Mouse (Mus musculus) small intestine, adult 2 months (tissue): ENCODE measurements at regions not wholly inside any gene's neighbourhood (a gene's known extent, or its start where the extent isn't known, plus 50 kb on each side); places are given as distances from the start of the nearest gene placed in this dataset.

Experiments used
- H3K27ac ChIP-seq: fragments of 200-500 bp; 2 replicates; pipeline ENCODE4 v1.5.1; 2012; ENCODE audit warnings: low read depth, low read length, control low read depth, inconsistent platforms; ENCODE audit not compliant: insufficient read depth
- H3K27me3 ChIP-seq: fragments of 200-500 bp; 2 replicates; pipeline ENCODE4 v1.6.1; 2012; ENCODE audit warnings: mild to moderate bottlenecking, moderate library complexity, low read length, inconsistent platforms; ENCODE audit not compliant: control insufficient read depth, insufficient read depth
- H3K36me3 ChIP-seq: fragments of 200-500 bp; 2 replicates; pipeline ENCODE4 v1.6.1; 2012; ENCODE audit warnings: mild to moderate bottlenecking, low read length, control low read depth, inconsistent platforms; ENCODE audit not compliant: control insufficient read depth, insufficient read depth
- H3K4me1 ChIP-seq: fragments of 200-500 bp; 2 replicates; pipeline ENCODE4 v1.6.1; 2012; ENCODE audit warnings: low read length, inconsistent platforms, mixed read lengths; ENCODE audit not compliant: control insufficient read depth, insufficient read depth, insufficient read length
- H3K4me3 ChIP-seq: fragments of 200-500 bp; 2 replicates; pipeline ENCODE4 v1.5.1; 2012; ENCODE audit warnings: low read depth, mild to moderate bottlenecking, control low read depth, inconsistent platforms, low read length, moderate library complexity
- CTCF ChIP-seq: fragments of 200-500 bp; IDR thresholded peaks from 2 replicates; pipeline ENCODE4 v1.5.1; 2012; ENCODE audit warnings: low read depth, mild to moderate bottlenecking, control low read depth, inconsistent platforms, low read length, moderate library complexity, mixed read lengths; ENCODE audit not compliant: insufficient replicate concordance, insufficient read length; ENCODE audit errors: extremely low read depth
- POLR2A ChIP-seq: fragments of 200-500 bp; IDR thresholded peaks from 2 replicates; pipeline ENCODE4 v1.6.1; 2012; ENCODE audit warnings: low read depth, mild to moderate bottlenecking, control low read depth, inconsistent platforms, low read length, moderate library complexity
- WGBS: fragments of 180-500 bp; shearing (Covaris S2); methylation state at CpG from one replicate; pipeline ENCODE4 v1.1.7; 2018; 5-methylcytosine and 5-hydroxymethylcytosine counted together

GRCm38 (mm10) chr13:101214094-101214493 is 380.9 kb upstream of the Slc30a5 start:
- no peak overlapping the region for H3K27ac ChIP-seq
- no peak overlapping the region for H3K4me3 ChIP-seq
- TF ChIP-seq CTCF (no peak), POLR2A (no peak)
- 66% methylated on average over 2 of the region's 2 CpGs for WGBS
- H3K27me3 ChIP-seq, result no peaks in the 10 kb centered on the region
- H3K36me3 ChIP-seq, result no peaks in the 10 kb centered on the region
- H3K4me1 ChIP-seq, result peaks cover 7% of the 10 kb centered on the region

GRCm38 (mm10) chr13:101213121-101213916 is 380.1 kb upstream of the Slc30a5 start:
- no peak overlapping the region for H3K27ac ChIP-seq
- H3K4me1 ChIP-seq, result peaks cover 6% of the 10 kb centered on the region
- H3K4me3 ChIP-seq, result no peak overlapping the region
- 46% methylated on average over 13 of the region's 13 CpGs for WGBS
- H3K27me3 ChIP-seq, result no peaks in the 10 kb centered on the region
- H3K36me3 ChIP-seq, result no peaks in the 10 kb centered on the region
- TF ChIP-seq POLR2A (no peak), CTCF (no peak)

GRCm38 (mm10) chr13:101212341-101212895 is 379.2 kb upstream of the Slc30a5 start:
- H3K4me3 ChIP-seq, result no peak overlapping the region
- H3K36me3 ChIP-seq, result no peaks in the 10 kb centered on the region
- H3K4me1 ChIP-seq, result peaks cover 6% of the 10 kb centered on the region
- H3K27ac ChIP-seq, result no peak overlapping the region
- 48% methylated on average over 5 of the region's 5 CpGs for WGBS
- H3K27me3 ChIP-seq, result no peaks in the 10 kb centered on the region
- TF ChIP-seq POLR2A (no peak), CTCF (no peak)

GRCm38 (mm10) chr13:101208788-101209187 is 375.6 kb upstream of the Slc30a5 start:
- Histone ChIP-seq H3K27ac (no peak overlapping the region), H3K4me3 (no peak overlapping the region), H3K4me1 (no peaks in the 10 kb centered on the region), H3K36me3 (no peaks in the 10 kb centered on the region), H3K27me3 (no peaks in the 10 kb centered on the region)
- no peak for TF ChIP-seq POLR2A
- no peak for TF ChIP-seq CTCF
- 93% methylated on average over 9 of the region's 9 CpGs for WGBS

DNA sequence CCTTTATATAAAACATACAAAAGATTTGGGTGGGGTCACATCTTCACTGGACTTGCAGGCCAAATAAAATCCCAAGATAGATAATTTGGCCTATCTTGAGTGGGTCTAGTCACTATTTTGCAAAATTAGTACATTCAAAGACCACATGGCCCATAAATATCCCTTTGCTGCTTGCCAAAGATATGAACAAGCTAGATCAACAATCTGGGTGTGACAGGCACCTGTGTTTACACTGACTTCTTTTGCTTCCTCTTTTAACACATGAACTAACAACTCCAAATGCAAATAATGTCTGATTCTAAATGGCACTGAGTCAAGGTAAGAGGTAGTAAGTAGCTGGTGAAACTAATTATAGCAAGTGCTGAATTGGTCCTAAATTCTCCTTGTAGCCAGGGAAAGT is 370.2 kb upstream of the Slc30a5 start:
- Histone ChIP-seq H3K27ac (no peak overlapping the region), H3K27me3 (no peaks in the 10 kb centered on the region), H3K4me3 (no peak overlapping the region), H3K4me1 (no peaks in the 10 kb centered on the region), H3K36me3 (no peaks in the 10 kb centered on the region)
- no peak for TF ChIP-seq POLR2A
- TF ChIP-seq CTCF, result no peak

- Histone ChIP-seq H3K4me1 (no peaks in the 10 kb centered on the region), H3K27ac (no peak overlapping the region), H3K27me3 (no peaks in the 10 kb centered on the region), H3K4me3 (no peak overlapping the region), H3K36me3 (no peaks in the 10 kb centered on the region)
- TF ChIP-seq CTCF (no peak), POLR2A (no peak)
- WGBS, result 67% methylated on average over 4 of the region's 4 CpGs
Observed at GRCm38 (mm10) chr13:101202565-101203313, 369.5 kb upstream of the Slc30a5 start.

GRCm38 (mm10) chr13:101190249-101190830 is 357.1 kb upstream of the Slc30a5 start:
- Histone ChIP-seq H3K4me3 (no peak overlapping the region), H3K36me3 (no peaks in the 10 kb centered on the region), H3K27ac (no peak overlapping the region), H3K27me3 (no peaks in the 10 kb centered on the region), H3K4me1 (no peaks in the 10 kb centered on the region)
- WGBS, result 84% methylated on average over 7 of the region's 7 CpGs
- TF ChIP-seq CTCF (no peak), POLR2A (no peak)
